Mouse (Mus musculus): ENCODE measurements at regions not wholly inside any gene's neighbourhood (a gene's known extent, or its start where the extent isn't known, plus 50 kb on each side); places are given as distances from the start of the nearest gene placed in this dataset.
A peak's percentile ranks its signal among the peaks of the same experiment; 100 is the strongest.

- DNase-seq = no peak
Measured at GRCm38 (mm10) chr10:83963779-83964643, 241.3 kb downstream of the 1500009L16Rik start.

GRCm38 (mm10) chr10:83964838-83965237, 242.2 kb downstream of the 1500009L16Rik start:
- no peak for DNase-seq

GRCm38 (mm10) chr10:83970501-83970900, 247.8 kb downstream of the 1500009L16Rik start:
- DNase-seq = no peak

GRCm38 (mm10) chr10:83974548-83974947, 251.9 kb downstream of the 1500009L16Rik start:
- DNase-seq = no peak

DNA sequence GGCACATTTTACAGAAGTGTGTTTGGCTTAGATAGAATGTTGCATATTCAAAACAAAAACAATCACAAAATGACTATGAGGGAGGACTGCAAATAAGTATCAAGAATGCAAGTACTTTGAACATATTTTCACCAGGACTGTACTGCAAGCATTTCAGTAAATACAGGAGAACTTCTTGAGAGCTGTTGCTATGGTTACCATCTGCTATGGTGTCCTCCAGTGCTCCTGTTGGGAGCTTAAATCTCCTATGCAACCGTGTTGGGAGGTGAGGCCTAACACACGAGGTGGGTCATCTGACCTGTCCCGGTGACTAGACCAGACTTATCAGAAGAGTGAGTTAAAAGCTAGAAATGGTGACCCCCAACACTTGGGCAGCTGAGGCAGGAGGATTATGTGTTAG, 253.9 kb downstream of the 1500009L16Rik start:
- no peak for DNase-seq

GRCm38 (mm10) chr10:83979930-83980329, 257.3 kb downstream of the 1500009L16Rik start:
- DNase-seq = no peak

GRCm38 (mm10) chr10:83984697-83985415, 262.2 kb downstream of the 1500009L16Rik start:
- no peak for DNase-seq

- DNase-seq = no peak
Measured at GRCm38 (mm10) chr10:83992577-83993305, 270.1 kb downstream of the 1500009L16Rik start.

DNA sequence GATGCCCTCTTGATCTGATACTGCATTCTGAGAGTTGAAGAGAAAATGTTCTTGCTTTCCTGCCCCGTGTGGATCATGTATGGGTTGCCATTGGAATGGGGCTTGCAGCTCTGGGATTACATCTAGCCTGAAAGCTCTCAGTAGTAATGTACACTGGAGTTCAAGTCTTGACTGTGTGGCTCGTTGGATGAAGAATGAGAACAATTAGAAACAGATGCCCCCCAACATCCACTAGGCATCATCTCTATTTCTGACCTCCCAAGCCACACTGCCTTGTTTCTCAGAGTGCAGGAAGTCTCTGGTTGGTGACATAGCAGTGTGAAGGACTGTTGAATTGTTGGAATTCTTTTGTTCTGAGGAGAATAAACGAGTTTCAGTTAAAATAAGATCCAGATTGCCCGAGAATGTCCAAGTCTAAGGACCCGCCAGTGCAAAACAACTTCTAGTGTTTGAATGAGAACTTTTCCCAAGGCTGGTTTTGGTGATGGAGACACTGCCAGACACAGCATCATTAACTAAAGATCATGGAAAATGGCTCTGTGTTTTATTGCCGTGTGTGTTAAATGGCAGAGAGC, 272.4 kb downstream of the 1500009L16Rik start:
- DNase-seq = no peak

- DNase-seq = peak; percentile 73
Measured at GRCm38 (mm10) chr10:83995913-83996312, 273.2 kb downstream of the 1500009L16Rik start.

DNA sequence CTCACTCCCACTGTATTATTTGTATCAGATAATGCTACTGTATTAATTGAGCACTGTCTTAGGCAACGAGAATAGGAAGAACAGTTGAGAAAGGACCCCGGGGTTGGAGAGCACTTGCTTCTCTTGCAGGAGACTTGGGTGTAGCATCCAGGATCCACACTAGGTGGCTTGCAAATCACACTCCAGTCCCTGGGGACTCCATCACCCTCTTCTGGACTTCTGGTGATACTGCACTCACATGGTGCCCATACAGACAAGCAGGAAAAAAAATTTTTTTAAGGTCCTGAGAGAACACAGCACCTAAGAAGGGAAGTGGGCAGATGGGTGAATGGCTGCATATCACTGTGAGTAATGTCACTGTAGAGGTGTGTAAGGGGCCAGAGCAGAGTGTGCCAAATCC, 273.8 kb downstream of the 1500009L16Rik start:
- DNase-seq = no peak

- DNase-seq = peak; percentile 65
Measured at GRCm38 (mm10) chr10:84000436-84001208, 278.0 kb downstream of the 1500009L16Rik start.

GRCm38 (mm10) chr10:84002744-84003143, 280.1 kb downstream of the 1500009L16Rik start:
- DNase-seq = no peak

DNA sequence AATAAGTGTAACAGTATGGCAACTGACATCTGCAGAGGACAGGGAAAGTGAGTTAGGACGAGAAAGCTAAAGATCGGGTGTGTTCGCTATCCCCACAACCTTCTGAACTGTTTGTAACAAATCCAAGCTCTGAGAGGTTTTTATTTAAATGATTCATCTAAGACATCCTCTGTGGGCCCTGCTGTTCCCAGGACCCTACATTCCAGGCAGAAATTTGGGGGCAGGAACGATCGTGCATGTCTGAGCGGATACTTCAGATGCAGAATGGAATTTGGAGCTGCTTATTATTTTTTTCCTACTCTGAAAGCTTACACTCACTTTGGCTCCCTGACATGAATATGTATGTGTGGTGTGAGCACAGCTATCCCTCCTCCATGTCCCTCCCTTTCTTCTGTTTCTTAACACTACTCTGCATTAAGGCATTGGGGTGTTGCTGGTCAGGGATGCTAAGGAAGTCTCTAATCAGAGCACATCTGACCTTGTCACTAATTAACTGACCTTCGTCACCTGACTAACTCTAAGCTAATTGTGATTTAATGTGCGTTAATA, 281.0 kb downstream of the 1500009L16Rik start:
- no peak for DNase-seq

- no peak for DNase-seq
Measured at GRCm38 (mm10) chr10:84008923-84009322, 286.3 kb downstream of the 1500009L16Rik start.

GRCm38 (mm10) chr10:84019381-84019780, 296.7 kb downstream of the 1500009L16Rik start:
- DNase-seq = peak; percentile 46

DNA sequence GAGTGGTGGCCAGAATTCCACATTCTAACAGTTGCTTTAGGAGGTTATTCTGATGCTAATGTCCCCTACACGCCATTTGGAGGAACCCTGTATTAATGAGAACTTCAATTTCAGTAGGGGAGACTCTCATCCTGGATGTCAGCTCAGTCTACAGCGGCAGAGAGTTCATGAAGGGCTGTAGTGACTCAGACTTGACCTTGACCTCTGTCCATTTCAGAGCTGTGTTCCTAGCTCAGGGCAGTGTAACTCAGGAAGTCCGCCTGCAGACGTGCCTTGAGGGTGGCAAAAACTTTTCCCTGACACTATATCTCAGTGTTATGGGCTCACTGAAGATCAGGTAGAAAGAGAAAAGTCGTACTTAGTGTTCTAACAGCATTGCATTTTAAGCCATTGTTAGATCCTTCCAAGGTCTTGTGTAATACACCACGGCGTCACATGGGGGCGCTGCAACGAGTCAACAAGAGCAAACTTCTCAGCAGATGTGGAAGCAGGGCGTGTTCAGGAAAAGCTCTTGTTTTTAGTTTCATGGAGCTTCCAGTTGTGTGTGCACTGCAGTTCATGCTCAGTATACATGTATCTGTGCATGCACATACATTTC, 297.5 kb downstream of the 1500009L16Rik start:
- peak; percentile 24 for DNase-seq

DNA sequence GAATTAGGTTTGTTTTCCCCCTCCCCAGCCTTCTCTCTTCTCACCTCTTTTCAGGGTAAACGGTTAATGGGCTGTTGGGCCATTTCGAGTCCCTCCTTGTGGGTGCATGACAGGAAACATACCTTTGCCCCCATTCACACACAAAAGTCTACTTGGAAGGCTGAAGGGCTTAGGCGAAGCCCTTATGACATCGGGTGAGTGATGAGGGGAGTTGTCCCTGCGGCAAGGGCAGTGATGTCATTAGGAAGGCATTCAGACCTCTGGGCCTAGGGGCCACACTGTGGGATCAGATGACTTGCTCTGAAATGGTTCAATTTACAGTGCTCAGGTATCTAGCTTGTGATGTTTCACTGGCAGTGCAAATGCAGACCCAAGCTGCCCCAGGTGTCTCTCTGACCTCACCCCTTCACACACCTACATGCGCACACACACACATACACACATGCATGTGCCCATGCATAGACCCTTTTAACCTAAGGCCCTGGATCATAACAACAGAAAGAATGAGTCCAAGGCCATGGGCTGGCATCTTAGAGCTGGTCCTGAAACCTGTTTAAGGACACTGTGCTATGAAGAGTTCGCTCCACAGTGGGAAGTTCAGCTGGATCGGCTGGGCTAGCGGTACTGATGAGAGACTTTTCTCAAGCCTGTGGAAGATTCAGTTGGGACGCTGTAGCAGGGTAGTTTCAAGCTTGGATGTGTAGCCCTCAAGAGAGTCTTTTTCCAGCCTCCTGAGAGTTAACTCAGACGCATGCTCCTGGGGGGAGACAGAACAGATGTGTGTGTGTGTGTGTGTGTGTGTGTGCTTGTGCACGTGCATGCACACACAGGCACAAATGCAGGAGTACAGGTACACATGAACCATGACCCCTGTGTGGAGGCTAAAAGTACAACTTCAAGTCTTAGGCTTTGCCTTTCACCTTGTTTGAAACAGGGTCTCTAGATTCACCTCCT, 298.8 kb downstream of the 1500009L16Rik start:
- DNase-seq = peak; percentile 15

DNA sequence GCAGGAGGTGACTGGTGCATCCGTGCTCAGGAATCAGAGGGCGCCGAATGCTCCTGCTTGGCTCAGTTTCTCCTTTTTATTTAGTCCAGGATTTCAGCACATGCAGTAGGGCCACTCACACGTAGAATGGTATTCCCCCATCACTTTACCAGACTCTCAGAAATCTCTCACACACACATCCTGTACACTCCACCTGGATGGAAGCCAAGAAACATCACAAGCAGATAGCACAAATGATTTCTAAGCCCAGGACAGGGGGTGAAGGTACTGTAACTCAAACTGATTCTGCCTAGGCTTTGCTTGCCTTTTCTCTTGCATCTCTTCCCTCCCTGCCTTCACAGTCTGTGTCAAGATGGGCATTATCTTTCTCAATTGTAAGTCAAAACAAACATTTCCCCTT, 301.6 kb downstream of the 1500009L16Rik start:
- DNase-seq = no peak
